Comparison of ENCODE assay signal across 9 mouse cellular contexts in genomic region chr5:73637337-73638107, GRCm38 (mm10). TPM values are rescaled to one million over a fixed set of nuclear protein-coding genes. Genes with fewer than 3 reads are reported as not detected.
DNase-seq lines count a peak whose midpoint lies in the region; ATAC-seq and TF ChIP-seq lines count a peak whose summit lies in the region.
"Had no signal": no experiment of that assay in that cellular context is flagged by ENCODE, and none has a peak within 500 bp of the region (broad histone marks: within the 10 kb centered on the region; RNA-seq: fewer than 3 reads in every experiment).

No protein-coding gene starts in this region.

- no peak overlapping the region for H3K27ac ChIP-seq in kidney, embryonic 16.5 days (ENCODE audit: low read length)
- H3K27ac ChIP-seq in forebrain, embryonic 12.5 days: no peak overlapping the region
- no peak overlapping the region for H3K27ac ChIP-seq in limb, embryonic 14.5 days (replicated peaks; ENCODE audit: low read depth, low read length)
- H3K27ac ChIP-seq: liver, embryonic 15.5 days had no signal

- 41% methylated on average over 8 of the region's 8 CpGs for WGBS in kidney, embryonic 16.5 days
- WGBS in forebrain, embryonic 12.5 days: 48% methylated on average over 8 of the region's 8 CpGs
- 40% methylated on average over 8 of the region's 8 CpGs for WGBS in limb, embryonic 14.5 days

- H3K4me3 ChIP-seq in kidney, embryonic 16.5 days (ENCODE audit: low read length): no peak overlapping the region
- H3K4me3 ChIP-seq in forebrain, embryonic 12.5 days (replicated peaks): no peak overlapping the region
- H3K4me3 ChIP-seq in limb, embryonic 14.5 days (replicated peaks; ENCODE audit: low read length): no peak overlapping the region
- H3K4me3 ChIP-seq: liver, embryonic 15.5 days had no signal

- no peaks in the 10 kb centered on the region for H3K4me1 ChIP-seq in kidney, embryonic 16.5 days (ENCODE audit: insufficient read depth, low read length)
- H3K4me1 ChIP-seq in forebrain, embryonic 12.5 days: no peaks in the 10 kb centered on the region
- H3K4me1 ChIP-seq in limb, embryonic 14.5 days (ENCODE audit: control insufficient read depth, insufficient read depth, low read length): 0 out of 2 replicates have a peak, but pooled peaks cover 3% of the 10 kb centered on the region
- H3K4me1 ChIP-seq: liver, embryonic 15.5 days had no signal

- peak; percentile 71; the same call in 1 of the 2 replicates for ATAC-seq in kidney, embryonic 16.5 days (ENCODE audit: low FRiP score, low TSS enrichment)
- ATAC-seq in forebrain, embryonic 12.5 days (ENCODE audit: low FRiP score): peak; percentile 79
- peak; percentile 63; the same call in 1 of the 2 replicates for ATAC-seq in limb, embryonic 14.5 days (ENCODE audit: low FRiP score, low read depth)

- TF ChIP-seq POLR2A in limb, embryonic 14.5 days (IDR thresholded peaks at IDR 0.05; ENCODE audit: borderline replicate concordance, extremely low read depth, insufficient read depth, insufficient read length): no peak

- no peak for DNase-seq in kidney, adult 8-10 months
- peak; percentile 64 for DNase-seq in MN1 (ENCODE audit: low spot score)
- DNase-seq in limb, embryonic 14.5 days (ENCODE audit: low spot score): peak; percentile 89
- no peak for DNase-seq in T-cell, adult 2 months (ENCODE audit: low spot score)
- DNase-seq in gastrocnemius, postnatal 10 days: no peak
- no peak for DNase-seq in thymus, adult 18-20 months

- H3K9ac ChIP-seq in kidney, embryonic 16.5 days (replicated peaks; ENCODE audit: low read length): no peak overlapping the region
- H3K9ac ChIP-seq in forebrain, embryonic 12.5 days: no peak overlapping the region
- no peak overlapping the region for H3K9ac ChIP-seq in limb, embryonic 14.5 days (ENCODE audit: low read depth, low read length, severe bottlenecking)
- H3K9ac ChIP-seq: liver, embryonic 15.5 days had no signal

- peaks cover 6% of the 10 kb centered on the region for H3K9me3 ChIP-seq in kidney, embryonic 16.5 days (ENCODE audit: low read length)
- no peaks in the 10 kb centered on the region for H3K9me3 ChIP-seq in forebrain, embryonic 12.5 days
- peaks cover 7% of the 10 kb centered on the region for H3K9me3 ChIP-seq in limb, embryonic 14.5 days (ENCODE audit: control insufficient read depth, low read length)
- H3K9me3 ChIP-seq: liver, embryonic 15.5 days had no signal

- no peak overlapping the region for H3K4me2 ChIP-seq in kidney, embryonic 16.5 days (replicated peaks; ENCODE audit: low read depth, low read length)
- H3K4me2 ChIP-seq in forebrain, embryonic 12.5 days: no peak overlapping the region
- H3K4me2 ChIP-seq in limb, embryonic 14.5 days (replicated peaks; ENCODE audit: low read depth, low read length, severe bottlenecking): no peak overlapping the region
- H3K4me2 ChIP-seq: liver, embryonic 15.5 days had no signal

- H3K36me3 ChIP-seq in kidney, embryonic 16.5 days (ENCODE audit: insufficient read depth, low read length): peaks cover 24% of the 10 kb centered on the region
- peaks cover 39% of the 10 kb centered on the region for H3K36me3 ChIP-seq in forebrain, embryonic 12.5 days (replicated peaks)
- H3K36me3 ChIP-seq in limb, embryonic 14.5 days (ENCODE audit: control insufficient read depth, insufficient read depth, low read length): peaks cover 67% of the 10 kb centered on the region
- H3K36me3 ChIP-seq: liver, embryonic 15.5 days had no signal

- H3K27me3 ChIP-seq in kidney, embryonic 16.5 days (ENCODE audit: insufficient read depth, low read length): no peaks in the 10 kb centered on the region
- no peaks in the 10 kb centered on the region for H3K27me3 ChIP-seq in forebrain, embryonic 12.5 days
- no peaks in the 10 kb centered on the region for H3K27me3 ChIP-seq in limb, embryonic 14.5 days (ENCODE audit: control insufficient read depth, insufficient read depth, low read length)
- H3K27me3 ChIP-seq: liver, embryonic 15.5 days had no signal

RNA-seq across cellular contexts. Expression of gene Lrrc66, which starts 5.2 kb away (rescaled TPM):
- 0.34 and 0.62 TPM in 2 replicates for polyA plus RNA-seq in kidney, embryonic 16.5 days (2015; fragmentation: Nextera tagmentation; extraction: Ambion mirVana)
- polyA plus RNA-seq in forebrain, embryonic 12.5 days (2016; fragmentation: Nextera tagmentation; extraction: Ambion mirVana): not detected in 2 replicates
- 0.05 and 0.11 TPM in 2 replicates for polyA plus RNA-seq in limb, embryonic 14.5 days (2012; rRNA removed)
- polyA plus RNA-seq in limb, embryonic 14.5 days (2014; fragmentation: Nextera tagmentation; extraction: Ambion mirVana): 0.08 TPM in 1 of 2 replicates, not detected in the other
- not detected for total RNA-seq in gastrocnemius, postnatal 10 days (2021)

RNA-seq across cellular contexts. Expression of gene Sgcb, which starts 10.1 kb away (rescaled TPM):
- 24.9 and 25.5 TPM in 2 replicates for polyA plus RNA-seq in kidney, embryonic 16.5 days (2015; fragmentation: Nextera tagmentation; extraction: Ambion mirVana)
- 19.2 and 22.1 TPM in 2 replicates for polyA plus RNA-seq in forebrain, embryonic 12.5 days (2016; fragmentation: Nextera tagmentation; extraction: Ambion mirVana)
- polyA plus RNA-seq in limb, embryonic 14.5 days (2012; rRNA removed): 33.4 and 38.6 TPM in 2 replicates
- polyA plus RNA-seq in limb, embryonic 14.5 days (2014; fragmentation: Nextera tagmentation; extraction: Ambion mirVana): 48.0 and 49.7 TPM in 2 replicates
- 100 to 1,000 TPM; 105 to 106 TPM for total RNA-seq in gastrocnemius, postnatal 10 days (2021)

RNA-seq across cellular contexts. Expression of gene Spata18, which starts 13.7 kb away (rescaled TPM):
- polyA plus RNA-seq in kidney, embryonic 16.5 days (2015; fragmentation: Nextera tagmentation; extraction: Ambion mirVana): 0.20 and 0.31 TPM in 2 replicates
- 0.13 TPM in 1 of 2 replicates, not detected in the other for polyA plus RNA-seq in forebrain, embryonic 12.5 days (2016; fragmentation: Nextera tagmentation; extraction: Ambion mirVana)
- polyA plus RNA-seq in limb, embryonic 14.5 days (2012; rRNA removed): 2.0 and 2.5 TPM in 2 replicates
- polyA plus RNA-seq in limb, embryonic 14.5 days (2014; fragmentation: Nextera tagmentation; extraction: Ambion mirVana): 1.4 and 1.8 TPM in 2 replicates
- total RNA-seq in gastrocnemius, postnatal 10 days (2021): under 1 TPM; 0.14 to 0.27 TPM
- polyA plus RNA-seq: liver, embryonic 15.5 days had no signal

Comparison
In these comparisons a context has a peak if more than half of its experiments do, and no peak if none do; other contexts are left out.
1. DNase-seq: peak in MN1 (single experiment) and limb, embryonic 14.5 days (single experiment); none in kidney, adult 8-10 months (0 of 2), T-cell, adult 2 months (single experiment), gastrocnemius, postnatal 10 days (single experiment) and thymus, adult 18-20 months (0 of 2).
2. Peak in every context shown above with its lines, with median percentiles within 50 percentile points of each other: ATAC-seq.